Mouse (Mus musculus): Measurements from ENCODE around the gene Tyro3. TPM values are rescaled to one million over a fixed set of nuclear protein-coding genes. Genes with fewer than 3 reads are reported as not detected.

The Tyro3 gene
- polyA plus RNA-seq (2012; rRNA removed), result 2.5 and 3.0 TPM in 2 replicates

GRCm38 (mm10) chr2:119797279-119797783 lies at the start of gene Tyro3:
Gene Tyro3, plus strand, starts transcription at chr2:119797733.
- Histone ChIP-seq H3K27ac (ENCODE audit: insufficient read depth, low read depth, low read length) (no peak within 1 kb of the TSS), H3K27me3 (replicated peaks; ENCODE audit: control insufficient read depth, insufficient read depth, low read length) (no peaks in the 10 kb centered on the region; the same call in none of the 2 replicates), H3K4me3 (ENCODE audit: insufficient read depth, low read depth, low read length) (no peak within 1 kb of the TSS), H3K4me1 (ENCODE audit: control insufficient read depth, insufficient read depth, low read length) (peaks cover 5% of the 10 kb centered on the region; the same call in 1 of the 2 replicates), H3K36me3 (ENCODE audit: control insufficient read depth, insufficient read depth, low read length) (no peaks in the 10 kb centered on the region)
- 86% methylated on average over 5 of the region's 5 CpGs for WGBS
- no peak for DNase-seq
- TF ChIP-seq POLR2A (IDR thresholded peaks at IDR 0.05; ENCODE audit: low read depth, low read length), result no peak
- TF ChIP-seq CTCF (conservative IDR thresholded peaks at IDR 0.05; ENCODE audit: insufficient read depth, insufficient read length, low read depth, low read length), result no peak

- H3K4me1 ChIP-seq (ENCODE audit: control insufficient read depth, insufficient read depth, low read length), result no peaks in the 10 kb centered on the region
- 66% methylated on average over 13 of the region's 13 CpGs for WGBS
- no peak overlapping the region for H3K27ac ChIP-seq (ENCODE audit: insufficient read depth, low read depth, low read length)
- TF ChIP-seq POLR2A (IDR thresholded peaks at IDR 0.05; ENCODE audit: low read depth, low read length), result no peak
- no peak for TF ChIP-seq CTCF (conservative IDR thresholded peaks at IDR 0.05; ENCODE audit: insufficient read depth, insufficient read length, low read depth, low read length)
- no peaks in the 10 kb centered on the region for H3K36me3 ChIP-seq (ENCODE audit: control insufficient read depth, insufficient read depth, low read length)
- no peaks in the 10 kb centered on the region for H3K27me3 ChIP-seq (replicated peaks; ENCODE audit: control insufficient read depth, insufficient read depth, low read length)
- no peak for DNase-seq
- H3K4me3 ChIP-seq (ENCODE audit: insufficient read depth, low read depth, low read length), result no peak overlapping the region
These were observed 48.3 kb upstream of the Tyro3 start for GRCm38 (mm10) chr2:119749260-119749659.

- Histone ChIP-seq H3K4me3 (ENCODE audit: insufficient read depth, low read depth, low read length) (peak overlapping the region; percentile 52), H3K36me3 (ENCODE audit: control insufficient read depth, insufficient read depth, low read length) (no peaks in the 10 kb centered on the region), H3K27ac (ENCODE audit: insufficient read depth, low read depth, low read length) (no peak overlapping the region), H3K4me1 (ENCODE audit: control insufficient read depth, insufficient read depth, low read length) (peaks cover 4% of the 10 kb centered on the region; the same call in 1 of the 2 replicates), H3K27me3 (replicated peaks; ENCODE audit: control insufficient read depth, insufficient read depth, low read length) (peaks cover 2% of the 10 kb centered on the region)
- WGBS, result 5% methylated on average over 31 of the region's 31 CpGs
- TF ChIP-seq POLR2A (IDR thresholded peaks at IDR 0.05; ENCODE audit: low read depth, low read length) (no peak), CTCF (conservative IDR thresholded peaks at IDR 0.05; ENCODE audit: insufficient read depth, insufficient read length, low read depth, low read length) (no peak)
- DNase-seq, result peak; percentile 16
These were observed 39.9 kb upstream of the Tyro3 start for GRCm38 (mm10) chr2:119757601-119758100.

- under 1% methylated on average over 73 of the region's 77 CpGs for WGBS
- no peaks in the 10 kb centered on the region for H3K36me3 ChIP-seq (ENCODE audit: control insufficient read depth, insufficient read depth, low read length)
- H3K4me3 ChIP-seq (ENCODE audit: insufficient read depth, low read depth, low read length), result peak overlapping the region; percentile 52
- TF ChIP-seq CTCF (conservative IDR thresholded peaks at IDR 0.05; ENCODE audit: insufficient read depth, insufficient read length, low read depth, low read length) (no peak), POLR2A (IDR thresholded peaks at IDR 0.05; ENCODE audit: low read depth, low read length) (no peak)
- peaks cover 4% of the 10 kb centered on the region; the same call in 1 of the 2 replicates for H3K4me1 ChIP-seq (ENCODE audit: control insufficient read depth, insufficient read depth, low read length)
- peak; percentile 44 for DNase-seq
- H3K27ac ChIP-seq (ENCODE audit: insufficient read depth, low read depth, low read length), result no peak overlapping the region
- H3K27me3 ChIP-seq (replicated peaks; ENCODE audit: control insufficient read depth, insufficient read depth, low read length), result peaks cover 2% of the 10 kb centered on the region
These were observed 39.3 kb upstream of the Tyro3 start for GRCm38 (mm10) chr2:119758101-119758843.

- Histone ChIP-seq H3K4me1 (ENCODE audit: control insufficient read depth, insufficient read depth, low read length) (peaks cover 4% of the 10 kb centered on the region; the same call in 1 of the 2 replicates), H3K27me3 (replicated peaks; ENCODE audit: control insufficient read depth, insufficient read depth, low read length) (peaks cover 2% of the 10 kb centered on the region)
- 12% methylated on average over 44 of the region's 44 CpGs for WGBS
These were observed 38.4 kb upstream of the Tyro3 start for GRCm38 (mm10) chr2:119758844-119759835.

GRCm38 (mm10) chr2:119760251-119760650 lies 37.3 kb upstream of the Tyro3 start, which contains the start of gene Ltk:
Gene Ltk, minus strand, starts transcription at chr2:119760431.
- no peak within 1 kb of the TSS for H3K27ac ChIP-seq (ENCODE audit: insufficient read depth, low read depth, low read length)
- H3K4me1 ChIP-seq (ENCODE audit: control insufficient read depth, insufficient read depth, low read length), result peaks cover 4% of the 10 kb centered on the region; the same call in 1 of the 2 replicates
- DNase-seq, result no peak
- no peak within 1 kb of the TSS for H3K4me3 ChIP-seq (ENCODE audit: insufficient read depth, low read depth, low read length)
- peaks cover 2% of the 10 kb centered on the region for H3K27me3 ChIP-seq (replicated peaks; ENCODE audit: control insufficient read depth, insufficient read depth, low read length)
- no peaks in the 10 kb centered on the region for H3K36me3 ChIP-seq (ENCODE audit: control insufficient read depth, insufficient read depth, low read length)
- no peak for TF ChIP-seq POLR2A (IDR thresholded peaks at IDR 0.05; ENCODE audit: low read depth, low read length)
- 34% methylated on average over 9 of the region's 9 CpGs for WGBS

More at GRCm38 (mm10) chr2:119758844-119759835, 38.4 kb upstream of the Tyro3 start:
- Histone ChIP-seq H3K27ac (ENCODE audit: insufficient read depth, low read depth, low read length) (no peak overlapping the region), H3K36me3 (ENCODE audit: control insufficient read depth, insufficient read depth, low read length) (no peaks in the 10 kb centered on the region), H3K4me3 (ENCODE audit: insufficient read depth, low read depth, low read length) (peak overlapping the region; percentile 52)
- DNase-seq, result no peak
- TF ChIP-seq POLR2A (IDR thresholded peaks at IDR 0.05; ENCODE audit: low read depth, low read length), result no peak
- TF ChIP-seq CTCF (conservative IDR thresholded peaks at IDR 0.05; ENCODE audit: insufficient read depth, insufficient read length, low read depth, low read length), result no peak
